Mouse (Mus musculus) frontal cortex, postnatal 25 days (tissue): ENCODE measurements around the gene Slc35e3.
A peak's percentile ranks its signal among the peaks of the same experiment; 100 is the strongest.

Experiments
- DNase-seq, 2 experiments: peaks; one replicate each; pipeline ENCODE4 v3.0.0; 2022; ENCODE audit warnings: low spot score in 2 of 2

Slc35e3 gene

DNA sequence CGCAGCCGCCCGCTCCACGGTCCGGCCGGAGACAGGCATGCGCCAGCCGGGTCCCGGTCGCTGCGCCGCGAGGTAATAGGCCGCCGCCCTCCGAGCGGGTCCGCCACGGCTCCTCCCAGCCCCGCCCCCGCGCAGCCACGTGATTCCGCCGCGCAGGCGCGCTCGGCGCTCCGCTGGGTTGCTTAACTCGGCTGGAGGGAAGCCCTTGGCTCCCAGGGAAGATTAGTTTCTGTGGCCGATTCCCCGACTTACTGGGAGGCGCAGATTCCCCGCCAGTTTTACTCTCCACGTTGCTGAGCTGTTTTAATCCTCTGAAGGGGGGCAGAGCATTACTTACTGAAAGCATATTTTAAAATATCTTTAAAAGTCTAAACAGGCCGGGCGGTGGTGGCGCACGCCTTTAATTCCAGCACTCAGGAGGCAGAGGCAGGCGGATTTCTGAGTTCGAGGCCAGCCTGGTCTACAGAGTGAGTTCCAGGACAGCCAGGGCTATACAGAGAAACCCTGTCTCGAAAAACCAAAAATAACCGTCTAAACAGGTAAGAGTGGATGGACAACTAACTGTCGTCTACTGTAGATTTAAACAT is at the start of gene Slc35e3:
TSS of gene Slc35e3 (minus strand) at position 69 of the 587 bp plus-strand sequence.
- DNase-seq = peak; percentile 84 to 92

DNA sequence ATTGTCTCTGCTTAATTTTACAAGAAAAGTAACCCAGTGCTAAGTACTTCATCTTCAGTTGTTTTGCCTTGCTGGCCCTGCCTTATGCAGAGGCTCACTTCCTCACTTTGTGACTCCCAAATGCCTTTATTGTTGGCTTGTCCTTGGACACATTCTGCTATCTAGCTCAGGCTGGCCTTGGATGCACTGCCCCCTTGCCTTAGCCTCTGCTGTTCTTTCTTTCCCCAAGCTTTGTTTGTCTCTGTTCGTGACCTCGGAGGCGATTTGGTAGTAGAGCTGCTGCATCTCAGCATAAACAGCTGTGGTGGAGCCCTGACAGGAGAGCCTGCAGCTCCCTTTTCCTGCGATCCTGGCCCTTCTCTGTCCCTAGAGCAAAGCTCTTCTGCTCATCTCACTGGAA is 49.0 kb upstream of the Slc35e3 start:
- no peak for DNase-seq

DNA sequence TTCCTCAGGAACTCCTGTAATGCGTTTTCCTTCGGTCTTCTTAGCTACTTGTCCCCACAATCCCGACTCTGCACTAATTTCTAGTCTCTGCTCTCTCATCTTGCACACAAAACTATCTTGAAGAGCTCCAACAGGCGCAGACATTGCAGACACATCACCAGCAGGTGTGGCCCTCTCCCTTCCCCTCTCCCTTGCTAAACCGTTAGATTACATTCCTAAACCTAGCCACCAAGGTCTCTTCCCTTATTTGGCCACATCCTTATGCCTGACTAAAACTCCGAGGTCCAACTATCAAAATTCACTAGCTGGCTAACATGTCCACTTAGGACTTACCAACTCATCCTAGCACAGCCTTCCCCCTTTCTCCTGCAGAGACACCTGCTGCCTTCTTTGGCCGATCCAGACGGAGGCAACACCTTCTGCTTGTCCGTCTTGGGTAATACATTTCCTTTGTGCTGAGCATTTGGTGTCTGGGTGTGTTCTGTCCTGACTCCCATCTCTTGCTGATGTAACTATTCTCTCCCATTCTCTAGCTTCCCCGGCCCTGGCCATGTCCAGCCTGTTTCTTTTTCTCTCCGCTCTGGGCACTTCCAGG is 47.4 kb upstream of the Slc35e3 start:
- DNase-seq = no peak

DNA sequence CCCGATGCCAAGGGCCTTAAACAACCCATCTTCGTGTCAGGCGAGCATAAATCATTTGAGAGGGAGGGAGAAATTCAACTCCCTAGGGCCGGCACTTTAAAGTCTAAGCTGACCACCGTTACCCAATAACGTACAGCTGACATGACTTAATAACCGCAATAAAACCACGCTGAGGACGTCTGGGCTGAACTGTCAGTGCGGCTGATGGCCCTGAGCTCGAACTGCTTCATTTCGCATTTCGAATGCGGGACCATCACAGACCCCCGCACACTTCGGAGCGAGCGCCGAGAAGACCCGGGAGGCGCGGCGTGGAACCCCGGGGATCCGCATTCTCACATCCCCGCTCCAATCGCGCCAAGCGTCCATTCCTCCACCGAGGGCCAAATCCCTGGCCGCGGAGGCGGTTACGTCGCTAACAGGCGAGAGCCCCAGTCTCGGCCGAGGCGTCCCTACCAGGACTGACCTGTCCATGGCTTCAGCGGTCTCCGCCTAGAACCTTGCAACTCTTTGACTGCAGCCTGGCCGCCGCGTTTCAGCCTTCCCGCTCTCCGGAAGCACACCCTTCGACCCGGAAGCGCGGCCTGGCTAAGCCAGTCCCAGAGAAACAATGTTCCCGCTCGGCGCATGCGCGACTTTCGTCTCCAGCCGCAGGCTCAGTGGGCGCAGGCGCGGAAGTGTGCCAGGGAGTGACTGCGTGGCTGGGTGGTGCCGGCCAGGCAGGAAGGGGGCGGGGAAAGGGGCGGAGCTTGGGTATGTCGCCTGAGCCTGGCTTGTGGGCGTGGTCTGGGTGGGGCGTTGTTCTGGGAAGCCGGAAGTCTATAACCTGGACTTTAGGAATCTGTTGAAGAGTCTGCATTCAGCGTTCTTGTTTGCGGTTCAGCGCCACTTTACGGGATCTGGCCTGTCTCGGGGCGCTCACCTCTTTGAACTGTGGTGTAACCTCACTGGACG is 46.3 kb upstream of the Slc35e3 start, which contains the start of gene Nup107:
TSS of gene Nup107 (minus strand) at position 565 of the 951 bp plus-strand sequence.
- peak; percentile 100 for DNase-seq

DNA sequence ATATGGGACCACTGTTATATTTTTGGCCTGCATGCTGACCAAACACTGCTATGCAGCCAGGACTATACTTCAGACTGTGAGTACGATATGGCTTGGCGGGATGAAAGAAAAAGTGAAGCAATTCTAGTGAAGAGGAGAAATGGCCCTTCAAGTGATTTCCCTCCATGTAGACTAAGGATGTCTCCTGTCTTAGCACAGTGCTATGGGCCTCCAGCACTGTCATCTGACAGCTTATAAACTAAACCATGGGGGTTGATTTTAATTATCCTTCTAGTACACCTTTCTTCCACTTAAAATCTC is 45.0 kb upstream of the Slc35e3 start:
- no peak for DNase-seq

DNA sequence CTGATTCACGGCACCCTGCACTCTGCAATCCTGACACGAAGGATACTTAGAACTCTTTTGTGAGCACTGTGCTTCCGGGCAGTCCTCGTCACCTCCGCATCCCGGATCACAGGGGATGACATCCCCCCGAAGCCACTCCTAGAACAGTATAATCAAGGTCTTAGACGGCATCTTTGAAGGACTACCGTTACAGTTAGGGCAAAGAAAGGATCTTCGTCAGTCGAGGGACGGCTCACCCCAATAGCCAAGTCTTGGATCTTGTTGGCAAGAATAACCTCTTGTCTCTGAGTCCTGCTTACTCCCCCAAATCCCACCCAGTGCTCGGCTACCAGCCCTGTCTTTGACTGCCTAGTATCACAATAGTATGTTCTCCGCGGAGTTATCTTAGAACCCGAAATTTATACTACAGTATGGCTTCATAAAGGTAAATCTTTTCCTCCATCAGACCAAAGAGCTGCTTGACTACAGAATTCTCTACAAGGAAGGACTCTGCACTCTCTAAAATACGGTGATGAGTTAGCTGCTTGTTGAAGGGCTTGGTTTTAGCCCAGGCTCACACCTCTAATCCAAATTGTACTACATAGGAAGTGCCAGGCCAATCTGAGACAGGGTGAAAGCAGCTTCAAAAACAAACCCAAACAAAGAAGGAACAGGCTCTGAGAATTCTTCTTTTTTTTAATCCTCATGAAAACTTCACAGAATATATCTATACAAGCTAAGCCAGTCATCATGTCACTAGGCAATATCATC is 44.4 kb upstream of the Slc35e3 start:
- no peak for DNase-seq

DNA sequence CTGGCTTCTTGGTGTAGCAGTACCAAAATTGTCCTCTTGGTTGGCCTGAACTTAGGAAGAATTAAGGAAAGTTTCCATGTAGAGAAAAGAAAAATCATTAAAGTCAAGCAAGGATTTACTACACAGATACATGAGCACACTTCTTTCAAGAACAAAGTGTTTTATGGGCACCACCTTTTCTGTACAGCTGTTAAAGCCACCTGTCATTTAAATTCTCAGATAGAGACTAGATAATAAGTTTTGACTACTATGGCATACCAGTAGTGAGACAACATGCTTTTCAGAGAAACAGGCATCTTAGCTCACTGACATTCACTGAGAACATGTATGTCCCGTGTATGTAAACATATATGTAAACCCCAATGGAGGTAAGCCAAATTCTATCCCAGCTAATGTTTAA is 43.8 kb upstream of the Slc35e3 start:
- no peak for DNase-seq

DNA sequence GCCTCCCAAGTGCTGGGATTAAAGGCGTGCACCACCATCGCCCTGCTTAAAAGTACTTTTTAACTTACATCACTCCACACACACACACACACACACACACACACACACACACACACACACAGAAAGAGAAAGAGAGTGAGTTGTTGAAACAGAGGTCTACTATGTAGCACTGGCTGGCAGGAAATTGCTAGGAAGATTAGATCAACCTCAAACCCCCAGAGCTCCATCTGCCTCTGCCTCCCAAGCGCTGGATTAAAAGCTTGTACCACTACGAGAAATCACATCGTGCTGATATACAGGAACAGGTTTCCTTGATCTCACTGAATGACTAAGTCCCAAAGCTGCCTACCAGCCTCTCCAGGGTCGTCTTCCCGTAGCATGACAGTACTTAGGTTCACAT is 38.5 kb upstream of the Slc35e3 start:
- DNase-seq = no peak

DNA sequence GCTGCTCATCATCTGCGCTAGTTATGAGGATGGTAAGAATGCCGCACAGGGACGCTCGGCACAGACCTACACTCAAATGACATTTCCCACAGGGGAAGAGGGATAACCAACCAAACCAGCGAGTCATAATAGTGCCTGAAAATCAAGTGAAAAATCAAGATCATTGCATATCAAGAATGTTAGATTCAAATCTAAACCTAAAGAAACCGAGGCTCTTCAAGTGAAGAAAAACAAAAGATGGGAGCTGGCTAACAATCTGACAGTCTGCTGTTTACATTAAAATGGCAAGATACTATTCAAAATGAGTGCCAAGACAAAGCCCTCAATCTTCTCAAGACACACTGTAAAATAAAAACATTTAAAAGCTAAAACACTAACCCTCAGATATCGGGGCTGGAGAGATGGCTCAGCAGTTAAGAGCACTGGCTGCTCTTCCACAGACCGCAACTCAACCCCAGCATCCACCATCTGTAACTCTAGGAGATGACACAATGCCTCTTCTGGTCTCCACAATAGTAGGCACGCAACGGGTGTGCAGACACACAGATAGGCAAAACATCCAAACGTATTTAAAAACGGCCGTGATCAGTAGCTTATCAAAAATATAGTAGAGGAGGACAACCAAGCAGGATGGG is 37.7 kb upstream of the Slc35e3 start:
- no peak for DNase-seq

DNA sequence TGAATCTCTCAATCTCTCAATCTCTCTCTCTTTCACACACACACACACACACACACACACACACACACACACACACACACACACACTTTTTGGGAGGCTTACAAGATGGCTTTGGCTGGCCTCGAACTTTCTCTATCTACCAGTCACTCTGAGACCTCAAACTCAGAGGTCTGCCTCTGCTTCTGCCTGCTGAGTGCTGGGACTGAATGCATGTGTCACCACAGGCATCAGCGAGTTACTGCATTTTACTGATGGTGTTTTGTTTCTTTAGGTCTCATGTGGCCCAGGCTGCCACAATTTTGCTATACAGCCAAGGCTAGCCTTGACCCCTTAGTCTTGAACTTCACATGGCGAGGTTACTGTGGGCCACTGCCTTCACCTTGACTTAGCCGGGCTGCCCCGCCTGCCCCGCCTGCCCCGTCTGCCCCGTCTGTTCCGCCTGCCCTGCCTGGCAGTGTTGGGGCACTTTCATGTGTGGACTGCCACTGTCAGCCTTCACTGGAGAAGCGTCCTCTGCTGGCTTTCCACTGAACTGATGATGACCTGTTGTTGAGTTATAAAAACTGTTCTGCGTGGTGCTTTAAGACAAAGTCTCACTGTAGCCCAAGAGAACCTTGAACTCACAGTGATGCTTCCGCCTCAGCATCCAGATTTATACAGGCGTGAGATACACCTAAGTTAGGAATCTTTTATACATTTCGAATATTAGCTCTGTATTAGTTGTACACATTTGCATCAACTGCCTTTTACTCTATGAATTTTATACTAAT is 36.5 kb upstream of the Slc35e3 start:
- DNase-seq = no peak

DNA sequence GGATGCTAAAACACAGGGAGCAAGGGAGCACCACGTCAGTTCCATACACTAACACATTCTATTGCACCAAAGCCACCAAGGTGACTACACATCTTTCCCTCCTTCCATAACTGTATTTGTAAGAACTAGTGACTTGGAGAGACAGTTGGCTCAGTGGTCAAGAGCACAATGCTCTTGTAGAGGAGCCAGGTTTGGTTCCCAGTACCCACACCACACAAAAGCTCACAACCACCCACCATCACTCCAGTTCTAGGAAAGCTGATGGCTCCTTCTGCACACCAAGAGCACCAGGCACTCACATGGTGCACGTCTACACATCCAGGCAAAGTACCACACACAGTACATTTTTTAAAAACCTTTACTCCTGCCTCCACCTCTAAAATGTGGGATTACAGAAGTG is 35.9 kb upstream of the Slc35e3 start:
- no peak for DNase-seq

DNA sequence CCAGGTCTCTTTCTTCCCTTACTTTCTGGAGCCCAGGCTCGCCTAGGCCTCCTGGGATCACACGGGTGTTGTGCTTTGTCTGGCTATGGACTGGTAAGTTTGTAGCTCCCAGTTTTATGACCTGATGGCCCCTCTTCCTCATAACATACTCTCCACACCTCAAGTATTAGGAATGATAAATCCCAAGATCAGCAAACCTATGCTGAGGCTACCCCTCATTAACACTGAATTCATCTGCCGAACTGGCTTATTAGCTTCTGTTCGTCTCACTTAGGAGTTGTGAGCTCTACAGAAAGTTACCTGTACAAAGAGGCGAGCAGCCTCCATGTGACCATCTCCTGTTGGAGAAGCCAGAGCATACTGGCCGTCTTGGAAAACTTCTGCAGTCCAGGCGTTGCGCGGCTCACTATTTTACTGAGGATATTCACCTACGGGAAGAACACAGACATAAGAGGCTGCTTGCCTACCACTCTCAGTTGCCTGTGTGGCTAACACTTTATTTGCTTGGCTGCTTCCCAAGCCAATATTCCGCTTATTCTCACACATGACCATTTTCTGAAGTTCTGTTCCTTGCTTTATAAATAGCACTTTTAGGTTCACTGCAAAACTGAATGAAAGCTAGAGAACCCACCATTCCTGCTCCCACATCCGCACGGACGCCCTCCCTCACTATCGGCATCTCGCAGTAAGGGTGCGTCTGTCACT is 35.0 kb upstream of the Slc35e3 start:
- DNase-seq = no peak

DNA sequence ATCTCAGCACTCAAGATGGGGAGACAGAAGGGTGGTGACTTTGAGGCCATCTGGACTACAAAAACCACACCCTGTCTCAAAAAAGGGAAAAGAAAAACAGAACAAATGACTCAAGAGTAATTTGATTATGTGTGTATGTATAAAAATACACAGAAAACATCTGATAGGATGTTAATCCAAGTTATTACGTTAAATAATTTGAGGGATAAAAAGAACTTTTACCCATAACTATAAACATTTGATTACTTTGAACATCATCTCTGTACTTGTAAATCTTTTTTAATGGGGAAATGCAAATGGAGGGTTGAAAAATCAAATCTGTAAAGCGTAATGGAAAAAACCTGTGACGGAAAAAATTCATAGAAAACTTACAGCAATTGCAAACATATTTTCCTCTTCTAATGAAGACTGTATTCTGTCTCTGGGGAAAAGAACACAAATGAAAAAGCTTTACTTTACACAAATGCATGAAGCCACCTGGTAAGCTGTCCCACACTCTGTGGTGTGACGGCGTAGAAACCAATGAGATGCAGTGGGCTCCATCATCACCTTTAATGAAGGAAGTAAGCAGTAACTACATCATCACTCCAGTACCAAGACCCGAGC is 34.2 kb upstream of the Slc35e3 start:
- DNase-seq = no peak

DNA sequence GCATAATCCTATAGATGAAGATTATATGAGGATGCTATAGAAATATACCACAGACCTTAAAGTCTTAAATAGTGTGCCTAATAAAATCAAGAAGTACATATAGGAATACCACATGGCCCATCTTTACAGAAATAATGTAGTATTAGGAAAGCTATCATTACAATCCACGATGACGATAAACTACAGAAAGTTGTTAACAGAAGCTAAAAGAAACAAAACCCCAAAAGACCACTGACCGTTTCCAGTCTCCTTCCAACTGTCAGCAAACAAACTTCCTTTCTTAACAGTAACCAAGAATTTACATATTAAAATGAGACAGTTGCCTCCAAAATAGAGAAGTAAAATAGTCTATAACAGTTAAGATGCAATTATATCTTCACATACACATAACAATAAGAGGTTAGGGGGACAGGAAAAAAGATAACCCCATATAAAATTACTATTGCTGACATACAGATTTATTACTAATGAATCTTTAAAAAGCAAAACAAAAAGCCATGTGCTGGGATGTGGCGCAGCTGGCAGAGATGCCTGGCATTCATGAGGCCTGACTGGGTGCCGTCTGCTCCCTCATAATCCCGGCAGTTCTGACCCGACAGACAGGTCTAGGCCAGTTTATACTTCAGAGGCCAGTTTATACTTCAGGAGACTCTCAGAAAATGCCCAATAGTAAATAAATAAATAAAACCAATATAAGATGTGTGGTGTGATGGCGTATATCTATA is 33.6 kb upstream of the Slc35e3 start:
- no peak for DNase-seq

DNA sequence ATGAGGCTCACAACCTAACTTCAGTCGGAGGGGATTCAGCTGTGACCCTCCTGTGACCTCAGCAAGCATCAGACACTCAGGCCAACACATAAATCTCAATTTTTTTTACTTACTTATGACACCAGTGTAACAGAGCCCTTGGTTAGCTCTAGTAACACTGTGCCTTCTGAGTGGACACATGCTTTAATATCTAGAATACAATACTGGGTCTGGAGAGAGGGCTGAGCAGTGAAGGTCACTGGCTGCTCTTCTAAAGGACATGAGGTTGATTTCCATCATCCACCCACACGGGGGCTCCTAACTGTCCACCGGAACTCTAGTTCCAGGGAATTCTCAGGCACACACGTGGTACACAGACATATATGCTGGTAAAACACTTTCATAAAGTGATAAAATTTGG is 32.8 kb upstream of the Slc35e3 start:
- no peak for DNase-seq

DNA sequence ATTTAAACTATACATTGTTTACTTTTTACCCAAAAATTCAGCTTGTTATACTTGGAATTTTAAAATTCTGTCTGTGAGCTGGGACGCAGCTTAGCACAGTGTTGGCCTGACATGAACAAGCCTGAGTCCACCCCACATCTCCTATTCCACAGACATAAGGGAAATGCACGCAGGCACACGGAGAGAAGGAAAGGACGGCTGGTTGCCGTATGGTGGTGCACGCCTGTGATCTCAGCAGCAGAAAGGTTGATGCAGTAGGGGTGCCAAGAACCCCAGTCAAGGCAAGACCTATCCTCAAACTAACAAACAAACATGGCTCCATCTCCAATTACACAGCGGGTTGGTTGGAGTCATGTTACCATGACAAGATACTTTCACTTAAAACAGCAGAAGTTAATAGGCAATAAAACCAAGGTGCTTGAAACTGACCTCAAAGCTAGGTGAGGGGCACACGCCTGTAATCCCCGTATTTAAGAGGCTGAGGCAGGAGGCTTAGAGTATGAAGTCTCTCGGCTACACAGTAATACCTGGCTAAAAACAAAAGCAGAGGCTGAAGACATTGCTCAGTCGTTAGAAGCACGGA is 32.3 kb upstream of the Slc35e3 start:
- DNase-seq = no peak

DNA sequence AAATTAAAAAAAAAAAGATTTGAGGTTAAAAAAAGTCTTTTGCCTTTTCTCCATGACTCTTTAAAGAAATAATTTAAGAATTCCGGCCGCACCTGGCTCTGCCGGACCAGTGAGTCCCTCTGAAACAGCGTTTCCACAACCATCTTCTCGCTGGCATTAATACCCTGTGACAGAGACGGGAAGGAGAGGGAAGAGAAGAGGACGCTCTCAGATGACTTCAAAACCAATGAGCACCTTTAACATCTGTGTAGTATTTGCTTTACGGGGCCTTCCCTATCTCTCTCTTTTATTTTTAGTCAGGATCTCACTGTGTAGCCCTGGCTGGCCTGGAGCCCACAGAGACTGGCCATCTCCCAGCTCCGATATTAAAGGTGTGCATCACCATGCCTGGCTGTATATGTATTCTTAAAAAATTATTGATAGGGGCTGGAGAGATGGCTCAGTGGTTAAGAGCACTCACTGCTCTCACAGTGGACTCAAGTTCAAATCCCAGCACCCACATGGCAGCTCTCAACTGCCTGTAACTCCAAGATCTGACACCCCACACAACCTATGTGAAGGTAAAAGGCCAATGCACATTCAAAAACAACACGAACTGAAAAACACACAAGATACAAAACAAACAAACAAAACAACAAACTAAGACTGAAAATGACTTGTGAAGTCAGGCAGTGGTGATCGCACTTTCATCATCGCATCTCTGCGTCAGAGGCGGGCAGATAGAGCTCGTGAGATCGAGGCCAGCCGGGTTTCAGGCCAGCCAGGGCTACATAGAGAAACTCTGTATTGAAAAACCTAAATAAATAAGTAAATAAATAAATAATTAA is 31.5 kb upstream of the Slc35e3 start:
- DNase-seq = no peak

DNA sequence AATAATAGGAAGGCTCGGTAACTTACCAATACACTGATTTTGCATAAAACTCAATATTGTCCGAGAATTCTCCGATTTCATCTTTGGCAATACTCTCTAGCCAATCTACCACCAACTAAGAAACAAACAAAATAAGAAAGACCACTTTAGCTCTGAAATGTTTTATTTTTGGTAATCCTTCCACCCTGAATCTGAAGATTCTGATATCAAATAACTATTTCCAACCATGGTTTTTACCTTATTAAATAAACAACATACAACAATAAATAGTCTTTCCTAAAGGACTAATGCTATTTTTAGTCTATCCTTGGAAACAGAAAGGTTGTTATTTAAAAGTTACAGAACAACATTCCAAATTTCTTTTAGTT is 30.9 kb upstream of the Slc35e3 start:
- DNase-seq = no peak
